Mouse (Mus musculus) G1E (cell line): Measurements from ENCODE around the gene 2700097O09Rik.

Experiments used
- CTCF ChIP-seq: IDR thresholded peaks from 2 replicates; pipeline ENCODE4 v1.5.1; 2012; ENCODE audit warnings: low read depth, low read length, inconsistent platforms, mixed read lengths
- GATA1 ChIP-seq: IDR thresholded peaks from 2 replicates; pipeline ENCODE4 v1.6.1; 2012; ENCODE audit warnings: borderline replicate concordance, low read length, inconsistent platforms, mixed read lengths
- GATA2 ChIP-seq: IDR thresholded peaks from 2 replicates; pipeline ENCODE4 v1.6.1; 2012; ENCODE audit warnings: low read depth, low read length, inconsistent platforms, borderline replicate concordance
- POLR2AphosphoS5 ChIP-seq: IDR thresholded peaks from 2 replicates; pipeline ENCODE4 v1.6.1; 2012; ENCODE audit warnings: low read depth, low read length, inconsistent platforms; ENCODE audit not compliant: insufficient replicate concordance

DNA sequence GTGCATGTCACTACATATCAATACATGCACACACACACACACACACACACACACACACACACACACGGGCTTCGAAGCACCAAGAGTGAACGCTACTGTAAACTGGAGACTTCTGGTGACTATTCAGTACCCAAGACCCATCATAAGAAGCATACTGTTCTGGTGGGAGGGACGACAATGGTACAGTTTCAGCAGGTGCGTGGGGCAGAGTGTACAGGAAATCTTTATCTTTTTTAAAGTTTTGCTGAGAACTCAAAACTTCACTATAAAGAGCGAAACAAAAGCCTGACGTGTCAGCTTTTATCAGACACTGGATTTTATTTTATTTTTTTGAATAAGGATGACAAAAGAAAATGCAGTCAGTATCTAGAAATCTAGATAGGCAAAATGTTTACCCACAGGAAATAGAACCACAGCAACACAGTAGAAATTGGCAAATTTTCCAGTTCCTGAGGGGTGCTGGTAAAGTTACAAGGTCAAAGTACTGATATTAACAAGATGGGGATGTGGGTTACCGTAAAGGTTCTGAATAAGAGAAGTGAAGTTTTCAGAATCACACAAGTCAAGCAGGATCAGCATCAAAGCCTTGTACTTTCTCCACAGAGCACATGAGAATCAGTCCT lies 30.1 kb downstream of the 2700097O09Rik start:
- TF ChIP-seq CTCF, result no peak
- no peak for TF ChIP-seq POLR2AphosphoS5
- no peak for TF ChIP-seq GATA1
- TF ChIP-seq GATA2, result no peak
